Mouse (Mus musculus): Measurements from ENCODE around the gene Cep170. TPM values are rescaled to one million over a fixed set of nuclear protein-coding genes. Genes with fewer than 3 reads are reported as not detected.

Cep170 gene
- total RNA-seq (2014; fragmentation: Nextera tagmentation), result 114 and 124 TPM in 2 replicates
- total RNA-seq (2017), result 61.5 and 75.9 TPM in 2 replicates
- 2.0 and 2.5 TPM in 2 replicates for polyA plus RNA-seq (2012)

DNA sequence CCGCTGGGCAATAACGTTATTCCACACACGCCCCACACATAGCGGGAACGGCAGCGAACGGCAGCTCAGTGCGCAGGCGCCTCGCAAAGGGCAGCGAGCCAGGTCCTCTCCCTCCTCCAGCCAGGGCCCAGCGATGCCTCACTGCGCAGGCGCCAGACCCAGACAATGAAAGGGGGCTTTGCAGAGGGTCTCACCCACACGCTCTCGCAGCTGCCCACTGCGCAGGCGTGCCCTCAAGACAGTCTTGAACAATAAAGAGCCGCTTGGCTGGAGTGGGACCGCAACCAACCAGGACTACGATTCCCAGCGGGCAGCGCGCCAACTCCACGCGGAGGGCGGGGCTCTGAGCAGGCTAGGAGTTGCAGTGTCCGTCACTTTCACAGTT is at the start of gene Cep170:
Gene Cep170, minus strand, starts transcription at position 32 of the 385 bp plus-strand sequence.
- TF ChIP-seq GATA1 (IDR thresholded peaks at IDR 0.05; ENCODE audit: borderline replicate concordance, low read length) (no peak), POLR2AphosphoS5 (IDR thresholded peaks at IDR 0.05; ENCODE audit: insufficient replicate concordance, low read depth, low read length) (no peak), TAL1 (conservative IDR thresholded peaks at IDR 0.05; ENCODE audit: low read depth, low read length) (no peak), CTCF (IDR thresholded peaks at IDR 0.05; ENCODE audit: low read depth, low read length) (no peak), GATA2 (IDR thresholded peaks at IDR 0.05; ENCODE audit: borderline replicate concordance, low read depth, low read length) (no peak)
- H3K27me3 ChIP-seq (ENCODE audit: insufficient read depth, low read length), result no peaks in the 10 kb centered on the region
- peak; percentile 74 for DNase-seq (ENCODE audit: low spot score)
- ATAC-seq (ENCODE audit: extremely low read depth, insufficient number of reproducible peaks, low FRiP score, poor library complexity, severe bottlenecking), result peak; percentile 52
- peak within 1 kb of the TSS; percentile 93 for H3K4me3 ChIP-seq (ENCODE audit: low read depth, low read length)
- no peaks in the 10 kb centered on the region for H3K9me3 ChIP-seq (replicated peaks)
- peaks cover 12% of the 10 kb centered on the region for H3K36me3 ChIP-seq (replicated peaks)
- H3K4me1 ChIP-seq (ENCODE audit: insufficient read depth, low read depth, low read length), result peaks cover 24% of the 10 kb centered on the region

DNA sequence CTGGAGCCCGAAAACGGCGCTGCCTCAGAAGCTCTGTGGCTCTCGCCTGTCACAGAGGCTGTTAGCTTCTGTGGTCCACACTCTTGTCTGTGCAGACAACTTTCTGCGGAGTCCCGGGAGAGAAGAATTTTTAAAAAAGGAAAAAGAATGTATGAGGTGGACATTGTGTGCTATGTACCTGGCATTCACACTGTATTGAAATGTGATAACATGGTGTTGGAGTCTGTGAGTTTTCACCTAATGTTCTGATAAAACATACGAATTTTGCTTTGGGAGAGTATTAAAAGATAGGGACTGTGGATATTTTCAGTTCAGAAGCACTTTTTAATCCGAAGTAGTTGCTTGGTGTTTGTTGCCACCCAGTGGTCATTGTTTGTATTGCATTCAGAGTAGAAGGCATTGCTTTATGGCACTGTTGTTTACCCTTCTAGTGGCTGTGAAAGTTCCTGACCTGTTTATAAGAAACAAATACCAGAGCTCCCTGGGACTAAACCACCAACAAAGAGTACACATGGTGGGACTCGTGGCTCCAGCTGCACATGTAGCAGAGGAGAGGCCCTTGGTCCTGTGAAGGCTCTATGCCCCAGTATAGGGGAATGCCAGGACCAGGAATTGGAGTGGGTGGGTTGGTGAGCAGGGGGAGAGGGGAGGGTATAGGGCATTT is 48.2 kb upstream of the Cep170 start:
- Histone ChIP-seq H3K4me1 (ENCODE audit: insufficient read depth, low read depth, low read length) (no peaks in the 10 kb centered on the region), H3K27me3 (ENCODE audit: insufficient read depth, low read length) (no peaks in the 10 kb centered on the region)
- ATAC-seq (ENCODE audit: extremely low read depth, insufficient number of reproducible peaks, low FRiP score, poor library complexity, severe bottlenecking), result peak; percentile 49; the same call in 1 of the 2 replicates

DNA sequence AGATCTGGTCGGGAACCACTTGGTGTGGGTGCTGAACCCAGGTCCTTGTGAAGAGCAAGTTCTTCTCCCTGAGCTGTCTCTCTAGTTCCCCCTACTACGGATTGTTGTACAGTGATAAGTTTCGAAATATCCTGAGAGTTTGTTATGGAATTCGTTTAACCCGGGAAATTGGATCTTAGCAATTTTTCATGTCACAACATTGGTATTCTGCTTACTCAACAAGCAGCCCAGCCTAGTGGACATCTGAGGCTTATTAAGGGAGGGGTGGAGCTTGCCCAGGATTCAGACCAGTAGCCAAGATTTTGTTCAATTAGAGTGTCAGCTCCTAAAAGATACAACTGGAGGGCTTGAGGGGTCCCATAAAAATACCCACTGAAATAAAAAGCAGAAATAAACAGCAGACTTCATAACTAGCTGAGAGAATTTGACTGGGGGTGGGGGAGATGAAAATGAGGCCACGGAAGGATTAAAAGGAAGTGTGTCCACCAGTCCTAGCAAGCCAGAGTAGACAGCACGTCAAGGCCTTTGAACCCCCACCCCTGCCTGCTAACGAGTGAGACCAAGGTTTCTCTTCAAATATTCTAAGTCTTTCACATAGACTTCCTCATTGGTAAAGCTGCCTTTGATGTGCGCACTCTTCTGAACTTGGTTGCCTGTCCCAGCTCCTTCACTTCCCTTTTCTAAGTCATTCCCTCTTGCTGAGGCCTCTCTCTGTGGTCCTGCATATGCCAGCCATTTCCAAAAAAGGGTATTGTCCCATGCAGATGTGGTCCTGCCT is 39.1 kb upstream of the Cep170 start:
- DNase-seq (ENCODE audit: low spot score) (no peak), ATAC-seq (ENCODE audit: extremely low read depth, insufficient number of reproducible peaks, low FRiP score, poor library complexity, severe bottlenecking) (no peak)
- no peak overlapping the region for H3K4me3 ChIP-seq (ENCODE audit: low read depth, low read length)
- H3K36me3 ChIP-seq (replicated peaks), result peaks cover 46% of the 10 kb centered on the region
- no peak for TF ChIP-seq GATA2 (IDR thresholded peaks at IDR 0.05; ENCODE audit: borderline replicate concordance, low read depth, low read length)
- TF ChIP-seq POLR2AphosphoS5 (IDR thresholded peaks at IDR 0.05; ENCODE audit: insufficient replicate concordance, low read depth, low read length), result no peak
- no peak for TF ChIP-seq CTCF (IDR thresholded peaks at IDR 0.05; ENCODE audit: low read depth, low read length)
- no peak for TF ChIP-seq GATA1 (IDR thresholded peaks at IDR 0.05; ENCODE audit: borderline replicate concordance, low read length)
- no peak for TF ChIP-seq TAL1 (conservative IDR thresholded peaks at IDR 0.05; ENCODE audit: low read depth, low read length)
- H3K9me3 ChIP-seq (replicated peaks), result no peaks in the 10 kb centered on the region
- no peaks in the 10 kb centered on the region for H3K27me3 ChIP-seq (ENCODE audit: insufficient read depth, low read length)
- peaks cover 5% of the 10 kb centered on the region for H3K4me1 ChIP-seq (ENCODE audit: insufficient read depth, low read depth, low read length)

More for the DNA sequence above, 48.2 kb upstream of the Cep170 start:
- H3K36me3 ChIP-seq (replicated peaks), result peaks cover 8% of the 10 kb centered on the region
- no peak for TF ChIP-seq TAL1 (conservative IDR thresholded peaks at IDR 0.05; ENCODE audit: low read depth, low read length)
- TF ChIP-seq CTCF (IDR thresholded peaks at IDR 0.05; ENCODE audit: low read depth, low read length), result peak; percentile 55
- TF ChIP-seq POLR2AphosphoS5 (IDR thresholded peaks at IDR 0.05; ENCODE audit: insufficient replicate concordance, low read depth, low read length), result no peak
- peak; percentile 38 for DNase-seq (ENCODE audit: low spot score)
- no peaks in the 10 kb centered on the region for H3K9me3 ChIP-seq (replicated peaks)
- no peak overlapping the region for H3K4me3 ChIP-seq (ENCODE audit: low read depth, low read length)

DNA sequence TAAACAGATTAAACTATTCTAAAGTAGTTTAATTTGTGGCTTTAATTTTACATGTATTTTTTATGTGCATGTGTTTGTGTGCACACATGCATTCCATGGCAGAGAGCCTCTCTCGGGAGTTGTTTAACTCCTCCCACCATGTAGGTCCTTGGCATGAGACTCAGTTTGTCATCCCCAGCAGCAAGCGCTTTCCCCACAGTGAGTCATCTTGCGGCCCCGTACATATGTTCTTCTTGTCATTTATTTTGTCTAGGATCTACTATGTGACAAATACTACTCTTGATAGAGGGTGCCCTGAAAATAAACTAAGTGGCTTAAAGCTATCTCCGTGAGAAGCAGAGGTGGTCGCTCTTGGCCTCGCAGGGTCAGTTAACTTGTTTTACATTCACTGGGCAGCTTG is 37.5 kb upstream of the Cep170 start:
- TF ChIP-seq GATA2 (IDR thresholded peaks at IDR 0.05; ENCODE audit: borderline replicate concordance, low read depth, low read length) (no peak), CTCF (IDR thresholded peaks at IDR 0.05; ENCODE audit: low read depth, low read length) (no peak), GATA1 (IDR thresholded peaks at IDR 0.05; ENCODE audit: borderline replicate concordance, low read length) (no peak), TAL1 (conservative IDR thresholded peaks at IDR 0.05; ENCODE audit: low read depth, low read length) (no peak)
- no peak for ATAC-seq (ENCODE audit: extremely low read depth, insufficient number of reproducible peaks, low FRiP score, poor library complexity, severe bottlenecking)
- no peak overlapping the region for H3K4me3 ChIP-seq (ENCODE audit: low read depth, low read length)
- no peaks in the 10 kb centered on the region for H3K27me3 ChIP-seq (ENCODE audit: insufficient read depth, low read length)
- peaks cover 56% of the 10 kb centered on the region for H3K36me3 ChIP-seq (replicated peaks)
- no peaks in the 10 kb centered on the region for H3K9me3 ChIP-seq (replicated peaks)
- H3K4me1 ChIP-seq (ENCODE audit: insufficient read depth, low read depth, low read length), result peaks cover 5% of the 10 kb centered on the region
- no peak for DNase-seq (ENCODE audit: low spot score)

DNA sequence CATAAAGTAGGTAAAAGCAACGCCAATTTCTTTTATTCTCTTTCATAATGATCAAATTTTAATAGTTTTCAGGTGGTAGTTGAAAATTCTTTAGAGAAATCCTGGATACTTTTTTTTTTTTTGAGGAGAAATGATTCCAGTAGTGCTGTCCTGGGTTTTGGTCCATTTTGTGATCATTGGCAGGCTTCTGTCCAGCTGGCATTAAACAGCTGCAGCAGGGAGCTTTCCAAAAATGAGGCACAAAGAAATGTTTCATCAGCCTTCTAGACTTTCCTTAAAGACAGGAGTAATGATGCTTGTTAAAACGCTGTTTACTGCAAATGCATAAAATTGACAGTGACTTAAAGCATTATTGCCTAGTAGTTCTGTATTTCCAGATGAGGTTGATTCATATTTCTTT is 35.5 kb upstream of the Cep170 start:
- Histone ChIP-seq H3K4me3 (ENCODE audit: low read depth, low read length) (no peak overlapping the region), H3K27me3 (ENCODE audit: insufficient read depth, low read length) (no peaks in the 10 kb centered on the region), H3K9me3 (replicated peaks) (no peaks in the 10 kb centered on the region), H3K4me1 (ENCODE audit: insufficient read depth, low read depth, low read length) (peaks cover 5% of the 10 kb centered on the region), H3K36me3 (replicated peaks) (peaks cover 64% of the 10 kb centered on the region)
- DNase-seq (ENCODE audit: low spot score), result no peak
- TF ChIP-seq CTCF (IDR thresholded peaks at IDR 0.05; ENCODE audit: low read depth, low read length), result no peak
- TF ChIP-seq POLR2AphosphoS5 (IDR thresholded peaks at IDR 0.05; ENCODE audit: insufficient replicate concordance, low read depth, low read length), result no peak
- no peak for TF ChIP-seq GATA1 (IDR thresholded peaks at IDR 0.05; ENCODE audit: borderline replicate concordance, low read length)
- TF ChIP-seq TAL1 (conservative IDR thresholded peaks at IDR 0.05; ENCODE audit: low read depth, low read length), result no peak
- TF ChIP-seq GATA2 (IDR thresholded peaks at IDR 0.05; ENCODE audit: borderline replicate concordance, low read depth, low read length), result no peak
- no peak for ATAC-seq (ENCODE audit: extremely low read depth, insufficient number of reproducible peaks, low FRiP score, poor library complexity, severe bottlenecking)

DNA sequence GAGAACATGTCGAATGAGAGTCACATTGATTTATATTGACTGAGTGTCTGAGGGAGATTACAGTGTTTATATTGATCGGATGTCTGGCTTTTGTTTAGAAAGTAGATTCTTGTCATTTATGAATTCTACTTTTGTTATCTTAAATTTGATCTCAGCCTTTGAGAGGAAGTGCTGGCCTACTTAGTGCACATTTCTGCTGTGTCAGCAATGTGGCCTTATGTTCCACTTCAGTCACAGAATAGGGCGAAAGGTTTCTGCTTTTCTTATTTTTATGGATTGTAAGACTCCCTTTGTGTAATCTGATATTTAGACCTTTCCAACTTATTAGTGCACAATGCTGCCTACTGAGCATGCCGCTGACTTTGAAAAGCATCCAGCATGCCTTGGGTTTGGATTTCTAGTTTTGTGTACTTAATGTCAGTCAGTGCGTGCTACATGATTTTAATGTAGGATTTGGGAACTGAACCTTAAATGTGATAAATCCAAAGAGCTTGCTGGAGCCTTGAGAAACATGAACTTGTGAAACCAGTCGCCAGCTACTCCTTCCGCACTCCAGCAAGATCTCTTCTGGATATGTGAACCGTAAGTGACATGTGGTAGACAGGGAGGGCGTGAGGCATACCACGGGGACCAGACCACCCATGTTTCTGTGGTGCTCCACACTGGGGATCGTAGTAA is 34.9 kb upstream of the Cep170 start:
- H3K36me3 ChIP-seq (replicated peaks), result peaks cover 64% of the 10 kb centered on the region
- peak; percentile 54; the same call in 1 of the 2 replicates for ATAC-seq (ENCODE audit: extremely low read depth, insufficient number of reproducible peaks, low FRiP score, poor library complexity, severe bottlenecking)

More for the DNA sequence above, 34.9 kb upstream of the Cep170 start:
- Histone ChIP-seq H3K4me1 (ENCODE audit: insufficient read depth, low read depth, low read length) (peaks cover 7% of the 10 kb centered on the region), H3K27me3 (ENCODE audit: insufficient read depth, low read length) (no peaks in the 10 kb centered on the region), H3K9me3 (replicated peaks) (no peaks in the 10 kb centered on the region), H3K4me3 (ENCODE audit: low read depth, low read length) (no peak overlapping the region)
- no peak for TF ChIP-seq GATA2 (IDR thresholded peaks at IDR 0.05; ENCODE audit: borderline replicate concordance, low read depth, low read length)
- no peak for TF ChIP-seq TAL1 (conservative IDR thresholded peaks at IDR 0.05; ENCODE audit: low read depth, low read length)
- TF ChIP-seq GATA1 (IDR thresholded peaks at IDR 0.05; ENCODE audit: borderline replicate concordance, low read length), result no peak
- TF ChIP-seq CTCF (IDR thresholded peaks at IDR 0.05; ENCODE audit: low read depth, low read length), result no peak
- TF ChIP-seq POLR2AphosphoS5 (IDR thresholded peaks at IDR 0.05; ENCODE audit: insufficient replicate concordance, low read depth, low read length), result no peak
- no peak for DNase-seq (ENCODE audit: low spot score)
